Mouse (Mus musculus): ENCODE measurements around the gene Prr14.

- TF ChIP-seq CTCF (IDR thresholded peaks at IDR 0.05; ENCODE audit: borderline replicate concordance, extremely low read depth, insufficient read depth, insufficient read length) (no peak), POLR2A (IDR thresholded peaks at IDR 0.05; ENCODE audit: borderline replicate concordance, extremely low read depth, insufficient read depth, insufficient read length, poor library complexity, severe bottlenecking) (no peak)
Measured at GRCm38 (mm10) chr7:127497382-127497781, 38.0 kb downstream of the Prr14 start.

All from brain, embryonic 14.5 days (tissue).